Mouse (Mus musculus) hindbrain, embryonic 10.5 days (tissue): Measurements from ENCODE around the gene Exo5. TPM values are rescaled to one million over a fixed set of nuclear protein-coding genes. Genes with fewer than 3 reads are reported as not detected.

Experiments
- DNase-seq: peaks from one replicate; pipeline ENCODE4 v3.0.0-alpha.2; 2017; ENCODE audit warnings: low spot score
- H3K27ac ChIP-seq: fragments of 300-500 bp; sonication (generic); 2 replicates; pipeline ENCODE4 v1.5.1; 2016; ENCODE audit warnings: mild to moderate bottlenecking, moderate library complexity
- H3K27me3 ChIP-seq: fragments of 300-500 bp; sonication (generic); 2 replicates; pipeline ENCODE4 v1.6.1; 2016; ENCODE audit warnings: mild to moderate bottlenecking; ENCODE audit not compliant: poor library complexity, insufficient read depth, severe bottlenecking
- H3K36me3 ChIP-seq: fragments of 300-500 bp; sonication (generic); 2 replicates; pipeline ENCODE4 v1.6.1; 2016; ENCODE audit warnings: mild to moderate bottlenecking, moderate library complexity
- H3K4me1 ChIP-seq: fragments of 300-500 bp; sonication (generic); replicated peaks from 2 replicates; pipeline ENCODE4 v1.6.1; 2016; ENCODE audit warnings: mild to moderate bottlenecking
- H3K4me3 ChIP-seq: fragments of 300-500 bp; sonication (generic); 2 replicates; pipeline ENCODE4 v1.5.1; 2016; ENCODE audit warnings: mild to moderate bottlenecking, moderate library complexity
- H3K9me3 ChIP-seq: fragments of 300-500 bp; sonication (generic); 2 replicates; pipeline ENCODE4 v1.6.1; 2016; ENCODE audit warnings: mild to moderate bottlenecking, moderate library complexity
- WGBS: fragments of 180-500 bp; shearing (Covaris S2); methylation state at CpG from one replicate; pipeline ENCODE4 v1.1.7; 2016; 5-methylcytosine and 5-hydroxymethylcytosine counted together
- polyA plus RNA-seq: library from polyadenylated mRNA; unstranded; fragments of >200 nt; fragmentation: Nextera tagmentation; extraction: Ambion mirVana; gene quantifications from 2 replicates; pipeline ENCODE4 v1.2.1, GENCODE M21; 2016

The Exo5 gene
- polyA plus RNA-seq, 1 experiment from 2014 or later = 32.3 TPM

- Histone ChIP-seq H3K4me3 (no peak overlapping the region), H3K36me3 (peaks cover 33% of the 10 kb centered on the region)
- WGBS = 94% methylated on average over 18 of the region's 18 CpGs
Measured at GRCm38 (mm10) chr4:120930736-120931135, 5.9 kb upstream of the Exo5 start.

GRCm38 (mm10) chr4:120928686-120929085, 3.9 kb upstream of the Exo5 start:
- Histone ChIP-seq H3K36me3 (peaks cover 18% of the 10 kb centered on the region), H3K27ac (no peak overlapping the region), H3K9me3 (peaks cover 10% of the 10 kb centered on the region), H3K4me3 (no peak overlapping the region), H3K27me3 (no peaks in the 10 kb centered on the region), H3K4me1 (peaks cover 13% of the 10 kb centered on the region; the same call in 1 of the 2 replicates)
- 86% methylated on average over 3 of the region's 3 CpGs for WGBS
- DNase-seq = no peak

More at GRCm38 (mm10) chr4:120930736-120931135, 5.9 kb upstream of the Exo5 start:
- Histone ChIP-seq H3K9me3 (peaks cover 10% of the 10 kb centered on the region), H3K27ac (no peak overlapping the region), H3K27me3 (no peaks in the 10 kb centered on the region), H3K4me1 (no peaks in the 10 kb centered on the region)
- DNase-seq = no peak

DNA sequence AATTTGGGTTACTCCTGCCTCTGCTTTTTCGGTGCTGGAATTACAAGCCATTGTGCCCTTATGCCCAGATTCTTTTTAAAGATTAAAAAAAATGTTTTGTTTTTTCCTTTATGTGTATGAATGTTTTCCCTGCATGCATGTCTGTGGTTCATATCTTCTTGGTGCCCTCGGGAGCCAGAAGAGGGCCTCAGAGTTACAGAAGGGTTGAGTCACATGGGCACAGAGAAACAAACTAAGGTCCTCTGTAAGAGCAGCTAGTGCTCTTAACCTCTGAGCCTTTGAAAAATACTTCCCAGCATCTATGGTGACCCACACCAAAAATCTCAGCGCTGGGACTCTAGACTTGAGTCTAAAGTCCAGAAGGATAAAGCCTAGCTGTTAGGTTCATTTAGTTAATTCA, 569 bp upstream of the Exo5 start:
- 22% methylated on average over 3 of the region's 3 CpGs for WGBS
- Histone ChIP-seq H3K27ac (peak overlapping the region; percentile 94), H3K4me3 (peak overlapping the region; percentile 63), H3K27me3 (no peaks in the 10 kb centered on the region), H3K9me3 (peaks cover 14% of the 10 kb centered on the region), H3K36me3 (peaks cover 32% of the 10 kb centered on the region), H3K4me1 (peaks cover 18% of the 10 kb centered on the region; the same call in 1 of the 2 replicates)
- DNase-seq = peak; percentile 30

DNA sequence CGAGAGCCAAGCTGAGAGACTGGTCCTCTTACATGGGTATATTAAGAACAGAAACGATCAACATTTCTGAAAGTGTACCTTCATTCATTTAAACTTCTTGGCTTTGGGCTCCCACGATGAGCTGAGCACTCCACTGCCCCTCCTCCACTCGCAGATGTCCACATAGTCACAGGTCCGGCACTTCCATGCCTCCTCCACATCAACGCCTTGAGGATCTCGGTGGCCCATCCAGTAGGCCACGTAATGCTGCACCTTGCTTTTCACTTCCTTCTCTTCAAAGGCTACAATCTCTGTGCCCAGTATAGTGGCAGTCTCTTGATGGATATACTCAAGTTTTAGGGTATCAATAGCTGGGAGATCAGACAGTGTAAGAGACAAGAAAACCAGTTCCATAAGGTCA, 3.4 kb downstream of the Exo5 start:
- DNase-seq = no peak
- Histone ChIP-seq H3K27me3 (no peaks in the 10 kb centered on the region), H3K9me3 (peaks cover 13% of the 10 kb centered on the region; the same call in 1 of the 2 replicates), H3K4me3 (no peak overlapping the region), H3K4me1 (peaks cover 18% of the 10 kb centered on the region; the same call in 1 of the 2 replicates), H3K27ac (no peak overlapping the region), H3K36me3 (peaks cover 42% of the 10 kb centered on the region)
- 95% methylated on average over 8 of the region's 8 CpGs for WGBS

- DNase-seq = no peak
- H3K36me3 ChIP-seq = peaks cover 3% of the 10 kb centered on the region
- H3K4me3 ChIP-seq = no peak overlapping the region
- no peaks in the 10 kb centered on the region for H3K9me3 ChIP-seq
- no peaks in the 10 kb centered on the region for H3K4me1 ChIP-seq
- no peak overlapping the region for H3K27ac ChIP-seq
- no peaks in the 10 kb centered on the region for H3K27me3 ChIP-seq
- 75% methylated on average over 4 of the region's 4 CpGs for WGBS
Measured at GRCm38 (mm10) chr4:120914501-120914900, 10.3 kb downstream of the Exo5 start.

DNA sequence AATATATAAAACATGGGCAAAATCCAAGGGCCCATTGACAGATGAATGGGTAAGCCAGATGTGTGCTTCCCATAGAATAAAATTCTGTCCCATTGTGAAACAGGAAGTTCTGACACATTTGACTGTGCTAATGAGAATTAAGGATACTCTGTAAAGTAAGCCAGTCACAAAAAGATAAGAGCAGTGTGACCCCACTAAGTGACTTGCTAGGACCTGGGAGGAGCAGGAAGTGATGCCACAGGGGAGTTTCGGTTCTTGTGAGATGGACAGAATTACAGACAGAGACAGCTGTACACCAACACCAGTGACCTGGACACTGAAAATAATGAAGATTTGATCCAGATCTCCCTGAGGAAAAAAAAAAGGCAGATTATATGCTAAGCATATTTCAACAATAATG, 11.0 kb downstream of the Exo5 start:
- no peaks in the 10 kb centered on the region for H3K4me1 ChIP-seq
- no peak overlapping the region for H3K27ac ChIP-seq
- no peak for DNase-seq
- 87% methylated on average over 1 of the region's 1 CpGs for WGBS
- H3K4me3 ChIP-seq = no peak overlapping the region
- no peaks in the 10 kb centered on the region for H3K36me3 ChIP-seq
- H3K27me3 ChIP-seq = no peaks in the 10 kb centered on the region
- no peaks in the 10 kb centered on the region for H3K9me3 ChIP-seq

- H3K4me3 ChIP-seq = no peak overlapping the region
- H3K36me3 ChIP-seq = no peaks in the 10 kb centered on the region
- no peak overlapping the region for H3K27ac ChIP-seq
- no peaks in the 10 kb centered on the region for H3K27me3 ChIP-seq
- H3K4me1 ChIP-seq = no peaks in the 10 kb centered on the region
- 66% methylated on average over 8 of the region's 8 CpGs for WGBS
- H3K9me3 ChIP-seq = no peaks in the 10 kb centered on the region
- no peak for DNase-seq
Measured at GRCm38 (mm10) chr4:120913443-120913842, 11.4 kb downstream of the Exo5 start.

DNA sequence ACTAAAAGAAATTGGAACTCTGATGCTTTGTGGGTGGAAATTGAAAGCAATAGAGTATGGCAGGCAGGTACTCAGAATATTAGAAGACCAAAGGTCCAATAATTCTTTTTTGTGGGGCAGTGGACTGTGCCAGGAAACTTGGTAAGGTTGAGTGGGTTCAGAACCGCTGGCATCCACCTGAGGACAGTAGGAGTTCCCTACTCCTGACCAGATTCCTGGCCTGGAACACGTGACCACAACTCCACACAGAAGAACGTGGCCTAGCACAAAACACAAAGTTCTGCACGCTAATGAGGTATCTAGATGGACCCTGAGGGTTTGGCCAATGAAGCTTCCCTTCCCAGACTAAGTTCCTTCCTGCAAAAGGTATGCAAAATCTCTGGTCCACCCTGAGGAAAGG, 12.0 kb downstream of the Exo5 start:
- 47% methylated on average over 4 of the region's 4 CpGs for WGBS
- no peak overlapping the region for H3K4me3 ChIP-seq
- H3K4me1 ChIP-seq = no peaks in the 10 kb centered on the region
- DNase-seq = no peak
- H3K36me3 ChIP-seq = no peaks in the 10 kb centered on the region
- H3K9me3 ChIP-seq = no peaks in the 10 kb centered on the region
- no peak overlapping the region for H3K27ac ChIP-seq
- H3K27me3 ChIP-seq = no peaks in the 10 kb centered on the region

- 88% methylated on average over 6 of the region's 6 CpGs for WGBS
- Histone ChIP-seq H3K27me3 (no peaks in the 10 kb centered on the region), H3K36me3 (no peaks in the 10 kb centered on the region), H3K27ac (no peak overlapping the region), H3K4me3 (no peak overlapping the region), H3K4me1 (no peaks in the 10 kb centered on the region), H3K9me3 (no peaks in the 10 kb centered on the region)
- DNase-seq = no peak
Measured at GRCm38 (mm10) chr4:120911086-120911485, 13.7 kb downstream of the Exo5 start.

DNA sequence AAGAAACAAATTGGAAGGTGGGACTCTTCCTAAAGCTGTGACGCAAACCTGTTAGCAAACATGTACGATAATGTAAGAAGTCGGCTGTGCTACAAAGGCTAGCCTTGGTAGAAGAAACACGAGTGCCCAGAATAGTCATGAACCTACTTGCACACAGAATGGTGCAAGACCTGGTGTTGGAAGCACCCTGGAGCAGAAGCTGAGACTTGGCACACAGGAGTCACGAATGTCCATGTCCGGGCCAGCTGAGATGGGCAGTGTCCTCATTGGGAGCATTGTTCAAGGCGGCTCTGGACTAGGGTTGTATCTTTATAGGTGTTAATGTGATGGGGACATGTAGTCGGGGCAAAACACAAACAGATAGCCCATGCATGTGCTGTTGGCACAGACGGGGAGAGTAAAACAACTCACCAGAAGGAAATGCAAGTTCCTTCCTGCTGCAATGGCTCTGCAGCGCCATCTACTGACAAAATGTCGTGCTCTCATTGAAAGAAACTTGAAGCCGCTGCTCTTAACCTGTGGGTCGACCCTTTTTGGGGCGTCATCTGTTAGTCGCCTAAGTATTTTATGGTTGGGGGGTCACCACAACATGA, 15.2 kb downstream of the Exo5 start:
- WGBS = 31% methylated on average over 15 of the region's 15 CpGs
- peak; percentile 77 for DNase-seq

DNA sequence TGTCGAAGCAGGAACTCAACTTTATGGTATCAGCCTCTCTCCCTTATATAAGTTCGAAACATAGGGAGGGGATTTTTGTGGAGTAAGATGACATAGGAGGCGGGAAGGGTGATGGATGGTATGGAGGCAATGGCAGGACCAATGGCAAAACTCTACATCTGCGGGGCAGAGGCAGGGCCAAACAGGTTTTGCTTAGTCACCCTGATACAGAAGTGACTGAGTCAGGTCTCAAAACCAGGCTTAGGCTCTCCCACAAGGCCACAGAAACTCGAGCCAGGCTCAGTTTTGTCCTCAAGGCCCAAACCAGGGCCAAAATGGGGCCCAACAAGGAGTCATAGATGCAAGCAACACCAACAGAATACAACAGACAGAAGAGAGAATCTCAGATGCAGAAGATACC, 19.2 kb downstream of the Exo5 start:
- 78% methylated on average over 5 of the region's 5 CpGs for WGBS
- Histone ChIP-seq H3K36me3 (no peaks in the 10 kb centered on the region), H3K27ac (no peak overlapping the region), H3K4me1 (no peaks in the 10 kb centered on the region), H3K9me3 (no peaks in the 10 kb centered on the region), H3K27me3 (no peaks in the 10 kb centered on the region), H3K4me3 (no peak overlapping the region)
- DNase-seq = no peak

More for the DNA sequence above, 15.2 kb downstream of the Exo5 start:
- no peak overlapping the region for H3K4me3 ChIP-seq
- no peaks in the 10 kb centered on the region for H3K4me1 ChIP-seq
- no peaks in the 10 kb centered on the region for H3K9me3 ChIP-seq
- H3K27ac ChIP-seq = no peak overlapping the region
- no peaks in the 10 kb centered on the region for H3K36me3 ChIP-seq
- H3K27me3 ChIP-seq = no peaks in the 10 kb centered on the region

GRCm38 (mm10) chr4:120904533-120904932, 20.3 kb downstream of the Exo5 start:
- 73% methylated on average over 4 of the region's 4 CpGs for WGBS
- Histone ChIP-seq H3K27ac (no peak overlapping the region), H3K27me3 (no peaks in the 10 kb centered on the region), H3K9me3 (no peaks in the 10 kb centered on the region), H3K36me3 (no peaks in the 10 kb centered on the region), H3K4me1 (no peaks in the 10 kb centered on the region), H3K4me3 (no peak overlapping the region)
- no peak for DNase-seq

- 82% methylated on average over 7 of the region's 7 CpGs for WGBS
- no peak for DNase-seq
- Histone ChIP-seq H3K36me3 (no peaks in the 10 kb centered on the region), H3K9me3 (no peaks in the 10 kb centered on the region), H3K4me1 (peaks cover 36% of the 10 kb centered on the region), H3K4me3 (no peak overlapping the region), H3K27ac (no peak overlapping the region), H3K27me3 (no peaks in the 10 kb centered on the region)
Measured at GRCm38 (mm10) chr4:120895810-120896584, 28.8 kb downstream of the Exo5 start.
